Comparison of ENCODE assay signal across 12 mouse cellular contexts in genomic region chr12:108212071-108212470, GRCm38 (mm10). TPM values are rescaled to one million over a fixed set of nuclear protein-coding genes. Genes with fewer than 3 reads are reported as not detected.
A peak's percentile ranks its signal among the peaks of the same experiment; 100 is the strongest.
DNase-seq lines count a peak whose midpoint lies in the region; ATAC-seq and TF ChIP-seq lines count a peak whose summit lies in the region.
"Had no signal": no experiment of that assay in that cellular context is flagged by ENCODE, and none has a peak within 500 bp of the region (broad histone marks: within the 10 kb centered on the region; RNA-seq: fewer than 3 reads in every experiment).

No protein-coding gene starts in this region.

- H3K27ac ChIP-seq in lung, embryonic 14.5 days (ENCODE audit: low read depth): peak overlapping the region; percentile 54; the same call in 1 of the 2 replicates
- H3K27ac ChIP-seq in hindbrain, embryonic 14.5 days: peak overlapping the region; percentile 34
- peak overlapping the region; percentile 49; the same call in 1 of the 2 replicates for H3K27ac ChIP-seq in midbrain, embryonic 14.5 days (replicated peaks; ENCODE audit: low read depth, low read length)
- H3K27ac ChIP-seq: liver, embryonic 14.5 days had no signal

- WGBS in lung, embryonic 14.5 days: 37% methylated on average over 5 of the region's 5 CpGs
- WGBS in hindbrain, embryonic 14.5 days: 41% methylated on average over 5 of the region's 5 CpGs
- WGBS in midbrain, embryonic 14.5 days: 45% methylated on average over 5 of the region's 5 CpGs

- DNase-seq in cerebellum, postnatal 10 days: peak; percentile 50 to 58
- DNase-seq in cerebellum, adult 8-10 months: no peak
- DNase-seq in lung, embryonic 14.5 days: peak; percentile 55
- no peak for DNase-seq in lung, postnatal 14 days
- no peak for DNase-seq in hindbrain, embryonic 14.5 days (ENCODE audit: low spot score)
- DNase-seq in midbrain, embryonic 14.5 days: no peak
- DNase-seq in gastrocnemius, postnatal 25 days: no peak
- no peak for DNase-seq in gastrocnemius, adult 8-10 months (ENCODE audit: low spot score in 2 of 2)
- DNase-seq: gastrocnemius, postnatal 36 days; kidney, adult 11 months had no signal

- no peak overlapping the region for H3K4me3 ChIP-seq in lung, embryonic 14.5 days (ENCODE audit: low read depth, low read length)
- no peak overlapping the region for H3K4me3 ChIP-seq in hindbrain, embryonic 14.5 days (replicated peaks; ENCODE audit: low read length)
- H3K4me3 ChIP-seq in midbrain, embryonic 14.5 days (replicated peaks; ENCODE audit: low read depth, low read length): no peak overlapping the region

- ATAC-seq in lung, embryonic 14.5 days (ENCODE audit: insufficient read depth): no peak; the same call in 1 of the 2 replicates
- ATAC-seq in hindbrain, embryonic 14.5 days (ENCODE audit: low FRiP score): no peak
- ATAC-seq in midbrain, embryonic 14.5 days (ENCODE audit: low FRiP score, low TSS enrichment): no peak
- ATAC-seq: Patski had no signal

- H3K27me3 ChIP-seq in lung, embryonic 14.5 days (ENCODE audit: insufficient read depth, low read length): no peaks in the 10 kb centered on the region
- no peaks in the 10 kb centered on the region for H3K27me3 ChIP-seq in hindbrain, embryonic 14.5 days (ENCODE audit: control insufficient read depth, insufficient read depth, low read length)
- H3K27me3 ChIP-seq in midbrain, embryonic 14.5 days (ENCODE audit: control insufficient read depth, insufficient read depth, low read length): no peaks in the 10 kb centered on the region
- H3K27me3 ChIP-seq: Patski had no signal

- H3K4me1 ChIP-seq in lung, embryonic 14.5 days (ENCODE audit: insufficient read depth): peaks cover 6% of the 10 kb centered on the region
- peaks cover 45% of the 10 kb centered on the region for H3K4me1 ChIP-seq in hindbrain, embryonic 14.5 days (replicated peaks; ENCODE audit: control insufficient read depth, insufficient read depth, low read length)
- H3K4me1 ChIP-seq in midbrain, embryonic 14.5 days (ENCODE audit: control insufficient read depth, insufficient read depth, low read length): peaks cover 31% of the 10 kb centered on the region

- no peak for TF ChIP-seq CTCF in lung, embryonic 14.5 days (IDR thresholded peaks at IDR 0.05; ENCODE audit: low read depth)

- no peaks in the 10 kb centered on the region for H3K36me3 ChIP-seq in lung, embryonic 14.5 days (ENCODE audit: insufficient read depth)
- H3K36me3 ChIP-seq in hindbrain, embryonic 14.5 days (replicated peaks; ENCODE audit: control insufficient read depth, insufficient read depth): no peaks in the 10 kb centered on the region
- 0 out of 2 replicates have a peak, but pooled peaks cover 3% of the 10 kb centered on the region for H3K36me3 ChIP-seq in midbrain, embryonic 14.5 days (ENCODE audit: control insufficient read depth, insufficient read depth, low read length)

- no peaks in the 10 kb centered on the region for H3K9me3 ChIP-seq in lung, embryonic 14.5 days (ENCODE audit: low read depth, low read length)
- H3K9me3 ChIP-seq in hindbrain, embryonic 14.5 days (ENCODE audit: control insufficient read depth, low read length): no peaks in the 10 kb centered on the region
- H3K9me3 ChIP-seq in midbrain, embryonic 14.5 days (ENCODE audit: control insufficient read depth, low read length): no peaks in the 10 kb centered on the region

- no peak overlapping the region for H3K4me2 ChIP-seq in lung, embryonic 14.5 days
- H3K4me2 ChIP-seq in hindbrain, embryonic 14.5 days (replicated peaks): no peak overlapping the region
- no peak overlapping the region for H3K4me2 ChIP-seq in midbrain, embryonic 14.5 days (ENCODE audit: low read length)

- no peak overlapping the region for H3K9ac ChIP-seq in lung, embryonic 14.5 days
- H3K9ac ChIP-seq in hindbrain, embryonic 14.5 days: no peak overlapping the region
- H3K9ac ChIP-seq in midbrain, embryonic 14.5 days (replicated peaks; ENCODE audit: low read length): no peak overlapping the region
- H3K9ac ChIP-seq: liver, embryonic 14.5 days had no signal

RNA-seq across cellular contexts. Expression of gene Ccnk, which starts 32.7 kb away (rescaled TPM):
- 4.9 and 5.3 TPM in 2 replicates for polyA plus RNA-seq in lung, embryonic 14.5 days (2014; fragmentation: Nextera tagmentation; extraction: Ambion mirVana)
- 4.4 and 5.6 TPM in 2 replicates for polyA plus RNA-seq in hindbrain, embryonic 14.5 days (2014; fragmentation: Nextera tagmentation; extraction: Ambion mirVana)
- polyA plus RNA-seq in midbrain, embryonic 14.5 days (2014; fragmentation: Nextera tagmentation; extraction: Ambion mirVana): 6.0 and 7.4 TPM in 2 replicates
- total RNA-seq in gastrocnemius, postnatal 25 days (2021): 10 to 100 TPM; 61.6 to 71.1 TPM
- total RNA-seq in gastrocnemius, adult 8-10 months (2022): 100 to 1,000 TPM; 133 to 150 (median 139) TPM

RNA-seq across cellular contexts. Expression of gene Setd3, which starts 33.0 kb away (rescaled TPM):
- 68.8 and 69.6 TPM in 2 replicates for polyA plus RNA-seq in lung, embryonic 14.5 days (2014; fragmentation: Nextera tagmentation; extraction: Ambion mirVana)
- polyA plus RNA-seq in hindbrain, embryonic 14.5 days (2014; fragmentation: Nextera tagmentation; extraction: Ambion mirVana): 86.7 and 89.8 TPM in 2 replicates
- 75.5 and 93.3 TPM in 2 replicates for polyA plus RNA-seq in midbrain, embryonic 14.5 days (2014; fragmentation: Nextera tagmentation; extraction: Ambion mirVana)
- 10 to 100 TPM; 79.3 to 80.6 TPM for total RNA-seq in gastrocnemius, postnatal 25 days (2021)
- total RNA-seq in gastrocnemius, adult 8-10 months (2022): 100 to 1,000 TPM; 111 to 120 (median 117) TPM

Comparison
In these comparisons a context has a peak if more than half of its experiments do, and no peak if none do; other contexts are left out.
1. DNase-seq: peak in cerebellum, postnatal 10 days (2 of 2) and lung, embryonic 14.5 days (single experiment); none in cerebellum, adult 8-10 months (single experiment), lung, postnatal 14 days (single experiment), hindbrain, embryonic 14.5 days (single experiment), midbrain, embryonic 14.5 days (single experiment), gastrocnemius, postnatal 25 days (single experiment) and gastrocnemius, adult 8-10 months (0 of 2).
2. Peak in every context shown above with its lines, with median percentiles within 50 percentile points of each other: H3K27ac ChIP-seq.